Comparison of ENCODE assay signal across 8 mouse cellular contexts in the genomic region with DNA sequence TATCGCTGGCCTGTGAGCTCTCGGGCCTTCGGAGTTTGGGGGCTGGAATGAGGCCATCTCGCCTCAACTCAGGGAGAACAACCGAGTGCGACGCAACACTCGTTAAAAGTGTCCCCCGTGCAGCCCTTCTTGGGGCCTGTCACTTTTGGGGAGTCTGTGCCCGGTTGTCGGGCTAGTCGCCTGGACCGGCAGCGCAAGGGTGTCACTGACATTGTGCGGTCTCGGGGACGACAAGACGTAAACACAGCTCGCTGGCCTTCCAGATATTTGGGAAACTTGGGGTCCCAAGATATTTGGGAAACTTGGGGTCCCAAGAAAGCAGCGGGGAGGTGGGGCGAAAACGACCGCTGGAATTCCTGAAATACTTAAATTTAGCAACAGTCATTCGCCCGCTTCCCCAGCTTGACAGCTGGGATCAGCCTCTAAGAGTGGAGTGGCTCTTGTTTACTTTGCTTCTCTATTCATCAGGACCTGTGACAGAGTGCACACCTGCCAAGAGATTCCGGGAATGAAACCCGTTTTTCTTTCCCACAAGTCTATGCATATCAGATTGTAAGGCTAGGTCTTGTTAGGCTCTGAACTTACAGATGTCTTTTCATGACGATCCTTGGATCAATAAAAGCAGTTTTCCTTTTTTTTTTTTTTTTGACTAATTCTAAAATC. TPM values are rescaled to one million over a fixed set of nuclear protein-coding genes. Genes with fewer than 3 reads are reported as not detected.
DNase-seq lines count a peak whose midpoint lies in the region; ATAC-seq and TF ChIP-seq lines count a peak whose summit lies in the region.

No protein-coding gene starts in this region.

- peaks cover 4% of the 10 kb centered on the region for H3K36me3 ChIP-seq in ES-Bruce4 (ENCODE audit: control insufficient read depth, insufficient read depth, low read length, poor library complexity, severe bottlenecking)
- H3K36me3 ChIP-seq in heart, embryonic 12.5 days = peaks cover 8% of the 10 kb centered on the region
- H3K36me3 ChIP-seq in liver, embryonic 13.5 days = peaks cover 13% of the 10 kb centered on the region
- H3K36me3 ChIP-seq in neural tube, embryonic 15.5 days = peaks cover 13% of the 10 kb centered on the region; the same call in 1 of the 2 replicates

- 2% methylated on average over 28 of the region's 28 CpGs for WGBS in heart, embryonic 12.5 days
- WGBS in liver, embryonic 13.5 days (ENCODE audit: insufficient replicate concordance) = 3% methylated on average over 28 of the region's 28 CpGs
- WGBS in neural tube, embryonic 15.5 days = 3% methylated on average over 28 of the region's 28 CpGs

- peak; percentile 18; the same call in 1 of the 2 replicates for ATAC-seq in heart, embryonic 12.5 days (ENCODE audit: insufficient number of reproducible peaks, low FRiP score)
- peak; percentile 10; the same call in 1 of the 2 replicates for ATAC-seq in liver, embryonic 13.5 days (ENCODE audit: low read depth)
- ATAC-seq in neural tube, embryonic 15.5 days (ENCODE audit: low FRiP score) = no peak

- H3K27me3 ChIP-seq in ES-Bruce4 (ENCODE audit: control insufficient read depth, insufficient read depth, low read length, poor library complexity, severe bottlenecking) = no peaks in the 10 kb centered on the region
- H3K27me3 ChIP-seq in heart, embryonic 12.5 days (replicated peaks) = no peaks in the 10 kb centered on the region
- no peaks in the 10 kb centered on the region for H3K27me3 ChIP-seq in liver, embryonic 13.5 days
- no peaks in the 10 kb centered on the region for H3K27me3 ChIP-seq in neural tube, embryonic 15.5 days (replicated peaks)

- H3K4me2 ChIP-seq in heart, embryonic 12.5 days = peak overlapping the region; percentile 77
- peak overlapping the region; percentile 88 for H3K4me2 ChIP-seq in liver, embryonic 13.5 days
- peak overlapping the region; percentile 79 for H3K4me2 ChIP-seq in neural tube, embryonic 15.5 days

- no peaks in the 10 kb centered on the region for H3K9me3 ChIP-seq in ES-Bruce4 (replicated peaks; ENCODE audit: control insufficient read depth, insufficient read depth, low read length, poor library complexity, severe bottlenecking)
- H3K9me3 ChIP-seq in heart, embryonic 12.5 days (replicated peaks) = no peaks in the 10 kb centered on the region
- no peaks in the 10 kb centered on the region for H3K9me3 ChIP-seq in liver, embryonic 13.5 days (replicated peaks)
- H3K9me3 ChIP-seq in neural tube, embryonic 15.5 days (replicated peaks) = no peaks in the 10 kb centered on the region

- H3K4me3 ChIP-seq in ES-Bruce4 (ENCODE audit: low read depth, low read length) = peak overlapping the region; percentile 93
- H3K4me3 ChIP-seq in heart, embryonic 12.5 days = peak overlapping the region; percentile 84
- H3K4me3 ChIP-seq in liver, embryonic 13.5 days (replicated peaks) = peak overlapping the region; percentile 94
- peak overlapping the region; percentile 62 for H3K4me3 ChIP-seq in neural tube, embryonic 15.5 days (replicated peaks)

- H3K27ac ChIP-seq in ES-Bruce4 (ENCODE audit: insufficient read depth, low read length) = no peak overlapping the region
- H3K27ac ChIP-seq in heart, embryonic 12.5 days (ENCODE audit: poor library complexity, severe bottlenecking) = peak overlapping the region; percentile 83
- H3K27ac ChIP-seq in liver, embryonic 13.5 days = peak overlapping the region; percentile 88
- peak overlapping the region; percentile 92 for H3K27ac ChIP-seq in neural tube, embryonic 15.5 days (replicated peaks)

- no peaks in the 10 kb centered on the region for H3K4me1 ChIP-seq in ES-Bruce4 (ENCODE audit: control insufficient read depth, insufficient read depth, low read length)
- H3K4me1 ChIP-seq in heart, embryonic 12.5 days (replicated peaks) = peaks cover 16% of the 10 kb centered on the region
- H3K4me1 ChIP-seq in liver, embryonic 13.5 days (replicated peaks) = peaks cover 34% of the 10 kb centered on the region
- peaks cover 22% of the 10 kb centered on the region for H3K4me1 ChIP-seq in neural tube, embryonic 15.5 days

- TF ChIP-seq CTCF in ES-Bruce4 (IDR thresholded peaks at IDR 0.05; ENCODE audit: low read depth, low read length) = no peak

- peak overlapping the region; percentile 74 for H3K9ac ChIP-seq in ES-Bruce4 (ENCODE audit: low read depth, poor library complexity, severe bottlenecking)
- peak overlapping the region; percentile 93 for H3K9ac ChIP-seq in heart, embryonic 12.5 days
- H3K9ac ChIP-seq in liver, embryonic 13.5 days = peak overlapping the region; percentile 98
- H3K9ac ChIP-seq in neural tube, embryonic 15.5 days (replicated peaks) = peak overlapping the region; percentile 77

- DNase-seq in adipocyte (ENCODE audit: low spot score) = peak; percentile 52
- DNase-seq in liver, embryonic 13.5 days = no peak
- no peak for DNase-seq in adrenal gland, postnatal 10 days
- DNase-seq in kidney, adult 11 months = no peak
- DNase-seq in spleen, adult 18-20 months = no peak

- no peak for TF ChIP-seq POLR2A in ES-Bruce4 (IDR thresholded peaks at IDR 0.05; ENCODE audit: insufficient read depth, low read length)

- no peak for TF ChIP-seq EP300 in ES-Bruce4 (IDR thresholded peaks at IDR 0.05; ENCODE audit: insufficient read depth, low read depth, low read length)

RNA-seq across cellular contexts. Expression of a gene that starts 0.8 kb away (rescaled TPM):
- polyA plus RNA-seq in ES-Bruce4 (2011; ENCODE audit: insufficient read depth, insufficient read length, low read depth, missing spikeins) = 29.6 and 31.5 TPM in 2 replicates
- 44.6 and 45.2 TPM in 2 replicates for polyA plus RNA-seq in heart, embryonic 12.5 days (2016; fragmentation: Nextera tagmentation; extraction: Ambion mirVana)
- 31.5 and 39.5 TPM in 2 replicates for polyA plus RNA-seq in liver, embryonic 13.5 days (2015; fragmentation: Nextera tagmentation; extraction: Ambion mirVana)
- polyA plus RNA-seq in neural tube, embryonic 15.5 days (2015; fragmentation: Nextera tagmentation; extraction: Ambion mirVana) = 40.6 and 43.3 TPM in 2 replicates
- 100 to 1,000 TPM; 144 to 173 TPM for total RNA-seq in adrenal gland, postnatal 10 days (2021)

RNA-seq across cellular contexts. Expression of a gene that starts 29.9 kb away (rescaled TPM):
- polyA plus RNA-seq in ES-Bruce4 (2011; ENCODE audit: insufficient read depth, insufficient read length, low read depth, missing spikeins) = 0.15 and 0.17 TPM in 2 replicates
- polyA plus RNA-seq in heart, embryonic 12.5 days (2016; fragmentation: Nextera tagmentation; extraction: Ambion mirVana) = 0.17 TPM in 1 of 2 replicates, not detected in the other
- 0.05 and 0.08 TPM in 2 replicates for polyA plus RNA-seq in liver, embryonic 13.5 days (2015; fragmentation: Nextera tagmentation; extraction: Ambion mirVana)
- polyA plus RNA-seq in neural tube, embryonic 15.5 days (2015; fragmentation: Nextera tagmentation; extraction: Ambion mirVana) = 0.58 and 0.79 TPM in 2 replicates
- total RNA-seq in adrenal gland, postnatal 10 days (2021) = 10 to 100 TPM in 1 of 2 experiments, 1 to 10 TPM in 1; 8.6 to 10.9 TPM

RNA-seq across cellular contexts. Expression of a gene that starts 51.1 kb away (rescaled TPM):
- polyA plus RNA-seq in ES-Bruce4 (2011; ENCODE audit: insufficient read depth, insufficient read length, low read depth, missing spikeins) = 31.1 and 37.7 TPM in 2 replicates
- polyA plus RNA-seq in heart, embryonic 12.5 days (2016; fragmentation: Nextera tagmentation; extraction: Ambion mirVana) = 9.5 and 9.9 TPM in 2 replicates
- polyA plus RNA-seq in liver, embryonic 13.5 days (2015; fragmentation: Nextera tagmentation; extraction: Ambion mirVana) = 4.0 and 4.4 TPM in 2 replicates
- 8.9 TPM in 2 replicates for polyA plus RNA-seq in neural tube, embryonic 15.5 days (2015; fragmentation: Nextera tagmentation; extraction: Ambion mirVana)
- total RNA-seq in adrenal gland, postnatal 10 days (2021) = 10 to 100 TPM; 13.6 to 17.1 TPM
